Mouse (Mus musculus) hindbrain, embryonic 15.5 days (tissue): ENCODE measurements at regions not wholly inside any gene's neighbourhood (a gene's known extent, or its start where the extent isn't known, plus 50 kb on each side); places are given as distances from the start of the nearest gene placed in this dataset.

ENCODE experiments used
- ATAC-seq: fragments of 200-750 bp; cut with Nextera tagmentation; 2 replicates; pipeline ENCODE4 v1.8.0; 2017; ENCODE audit warnings: low read depth, moderate number of reproducible peaks, moderate TSS enrichment; ENCODE audit not compliant: low FRiP score
- H3K27ac ChIP-seq: fragments of 300-500 bp; sonication (generic); replicated peaks from 2 replicates; pipeline ENCODE4 v1.5.1; 2015; ENCODE audit warnings: mild to moderate bottlenecking, inconsistent platforms
- H3K27me3 ChIP-seq: fragments of 300-500 bp; sonication (generic); 2 replicates; pipeline ENCODE4 v1.6.1; 2015; ENCODE audit warnings: control low read depth, inconsistent platforms
- H3K36me3 ChIP-seq: fragments of 300-500 bp; sonication (generic); 2 replicates; pipeline ENCODE4 v1.6.1; 2015; ENCODE audit warnings: control low read depth, inconsistent platforms
- H3K4me1 ChIP-seq: fragments of 300-500 bp; sonication (generic); replicated peaks from 2 replicates; pipeline ENCODE4 v1.6.1; 2015; ENCODE audit warnings: control low read depth, inconsistent platforms
- H3K4me2 ChIP-seq: fragments of 300-500 bp; sonication (generic); 2 replicates; pipeline ENCODE4 v1.6.1; 2015; ENCODE audit warnings: moderate library complexity, mild to moderate bottlenecking, inconsistent platforms
- H3K4me3 ChIP-seq: fragments of 300-500 bp; sonication (generic); 2 replicates; pipeline ENCODE4 v1.5.1; 2015; ENCODE audit warnings: mild to moderate bottlenecking, inconsistent platforms
- H3K9ac ChIP-seq: fragments of 300-500 bp; sonication (generic); 2 replicates; pipeline ENCODE4 v1.6.1; 2015; ENCODE audit warnings: inconsistent platforms
- H3K9me3 ChIP-seq: fragments of 300-500 bp; sonication (generic); 2 replicates; pipeline ENCODE4 v1.6.1; 2016; ENCODE audit warnings: control low read depth, inconsistent platforms
- WGBS: fragments of 180-500 bp; shearing (Covaris S2); methylation state at CpG from one replicate; pipeline ENCODE4 v1.1.7; 2015; 5-methylcytosine and 5-hydroxymethylcytosine counted together

DNA sequence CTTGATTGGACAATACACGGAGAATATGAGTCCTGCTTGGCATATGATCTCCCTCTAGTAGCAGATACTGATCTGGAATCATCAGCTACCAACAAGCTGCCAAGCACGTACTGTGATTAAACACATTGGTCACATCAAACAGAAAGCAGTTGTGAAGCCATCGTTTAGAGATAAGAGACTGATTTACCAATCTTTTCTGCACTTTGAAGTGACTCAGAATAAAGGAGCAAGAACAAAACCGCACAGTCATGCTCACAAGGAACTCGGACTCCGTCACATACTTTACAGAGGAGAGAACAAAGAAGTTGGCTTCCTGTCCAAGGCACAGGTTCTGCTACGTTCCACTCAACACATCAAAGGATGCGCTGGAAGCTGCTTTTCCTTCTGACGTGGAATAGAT lies 91.1 kb upstream of the Zc3h12c start:
- ATAC-seq, result no peak
- Histone ChIP-seq H3K4me1 (no peaks in the 10 kb centered on the region), H3K4me2 (no peak overlapping the region), H3K27ac (no peak overlapping the region), H3K9me3 (no peaks in the 10 kb centered on the region), H3K36me3 (no peaks in the 10 kb centered on the region), H3K27me3 (no peaks in the 10 kb centered on the region), H3K4me3 (no peak overlapping the region), H3K9ac (no peak overlapping the region)
- WGBS, result 72% methylated on average over 9 of the region's 9 CpGs

DNA sequence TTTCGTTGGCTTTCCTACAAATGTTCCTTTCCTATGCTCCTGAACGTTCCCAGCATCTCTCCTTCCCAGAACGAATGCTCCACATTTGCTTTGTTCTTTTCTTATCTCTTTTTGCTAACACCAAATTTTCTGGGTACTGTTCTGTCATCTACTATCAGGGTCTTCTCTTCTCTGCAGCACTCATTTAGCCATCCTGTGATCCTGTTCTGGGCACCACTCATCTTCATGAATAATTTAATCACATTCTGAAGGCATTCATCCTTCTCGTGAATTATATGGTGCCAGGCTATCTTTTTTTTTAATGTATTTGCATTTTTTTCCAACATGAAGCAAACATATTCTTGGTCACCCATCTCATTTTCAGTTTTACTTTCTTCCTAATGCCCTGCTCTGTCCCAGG lies 87.3 kb upstream of the Zc3h12c start:
- no peak overlapping the region for H3K4me2 ChIP-seq
- 66% methylated on average over 4 of the region's 4 CpGs for WGBS
- no peak overlapping the region for H3K9ac ChIP-seq
- H3K27me3 ChIP-seq, result no peaks in the 10 kb centered on the region
- no peak overlapping the region for H3K27ac ChIP-seq
- no peaks in the 10 kb centered on the region for H3K9me3 ChIP-seq
- no peak overlapping the region for H3K4me3 ChIP-seq
- H3K36me3 ChIP-seq, result no peaks in the 10 kb centered on the region
- ATAC-seq, result no peak
- H3K4me1 ChIP-seq, result no peaks in the 10 kb centered on the region

DNA sequence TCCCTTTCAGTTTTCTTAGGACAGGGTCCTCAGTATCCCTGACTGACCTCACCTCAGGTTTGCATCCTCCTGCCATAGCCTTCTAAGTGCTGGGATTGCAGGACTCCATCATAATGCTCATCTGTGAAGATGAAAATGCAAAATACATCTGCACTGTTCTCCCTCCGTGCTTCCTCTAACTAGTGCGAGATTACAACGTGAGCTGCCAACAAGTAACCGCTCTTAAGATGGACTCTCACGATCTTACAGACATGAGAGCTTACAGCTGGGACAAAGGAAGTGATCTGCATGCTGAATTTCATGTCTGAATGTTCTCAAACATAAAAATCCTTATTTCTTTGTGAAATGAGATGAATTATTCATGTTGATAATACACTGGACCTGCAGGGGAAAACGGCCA lies 86.1 kb upstream of the Zc3h12c start:
- Histone ChIP-seq H3K4me3 (no peak overlapping the region), H3K4me1 (no peaks in the 10 kb centered on the region), H3K27me3 (no peaks in the 10 kb centered on the region), H3K4me2 (no peak overlapping the region), H3K9me3 (no peaks in the 10 kb centered on the region), H3K27ac (no peak overlapping the region), H3K9ac (no peak overlapping the region), H3K36me3 (no peaks in the 10 kb centered on the region)
- WGBS, result 57% methylated on average over 6 of the region's 6 CpGs
- ATAC-seq, result no peak

DNA sequence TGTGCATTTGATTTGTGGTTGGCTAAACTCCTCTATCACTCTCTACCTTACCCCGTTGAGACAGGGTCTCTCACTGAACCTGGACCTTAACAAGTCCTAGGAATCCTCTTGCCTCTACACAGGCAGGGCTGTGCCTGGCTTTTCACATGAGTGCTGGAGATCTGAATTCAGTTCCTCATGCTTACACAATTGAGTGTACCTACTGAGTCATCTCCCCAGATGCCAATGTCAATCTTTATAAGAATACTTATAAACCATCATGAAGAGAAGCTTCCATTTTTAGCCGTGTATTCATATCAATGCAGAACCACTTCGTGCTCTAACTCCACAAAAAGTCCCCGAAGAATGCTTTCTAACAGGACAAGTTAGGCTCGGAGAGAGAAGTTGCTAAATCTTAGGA lies 83.1 kb upstream of the Zc3h12c start:
- Histone ChIP-seq H3K4me2 (no peak overlapping the region), H3K36me3 (no peaks in the 10 kb centered on the region), H3K9me3 (no peaks in the 10 kb centered on the region), H3K9ac (no peak overlapping the region), H3K4me3 (no peak overlapping the region), H3K27ac (no peak overlapping the region), H3K27me3 (no peaks in the 10 kb centered on the region), H3K4me1 (no peaks in the 10 kb centered on the region)
- no peak for ATAC-seq
- WGBS, result 92% methylated on average over 5 of the region's 5 CpGs

- Histone ChIP-seq H3K4me1 (no peaks in the 10 kb centered on the region), H3K4me2 (no peak overlapping the region), H3K9me3 (no peaks in the 10 kb centered on the region), H3K27ac (no peak overlapping the region), H3K36me3 (no peaks in the 10 kb centered on the region), H3K9ac (no peak overlapping the region), H3K4me3 (no peak overlapping the region), H3K27me3 (no peaks in the 10 kb centered on the region)
- ATAC-seq, result no peak
- 94% methylated on average over 1 of the region's 1 CpGs for WGBS
Observed at GRCm38 (mm10) chr9:52246712-52247111, 78.3 kb upstream of the Zc3h12c start.

DNA sequence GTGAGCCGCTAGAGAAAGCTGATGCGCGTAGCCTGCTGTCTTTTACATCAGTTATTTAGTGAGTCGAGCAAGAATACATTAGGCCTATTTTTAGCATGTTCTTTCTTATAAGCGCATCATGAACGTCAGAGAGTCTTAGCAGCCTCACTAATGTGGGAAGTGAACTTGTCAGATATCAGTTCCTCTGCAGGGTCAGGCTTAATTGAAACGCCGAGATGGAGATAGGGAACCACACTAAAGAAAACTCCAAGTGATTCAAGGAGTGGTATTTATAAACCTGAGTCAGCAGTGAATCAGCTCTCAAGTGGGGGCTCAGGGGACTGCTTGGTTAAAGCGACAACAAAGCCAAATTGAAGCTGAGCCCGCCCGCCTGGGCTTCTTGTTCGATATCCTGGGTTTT lies 75.7 kb upstream of the Zc3h12c start:
- WGBS, result 69% methylated on average over 12 of the region's 12 CpGs
- Histone ChIP-seq H3K9ac (no peak overlapping the region), H3K36me3 (no peaks in the 10 kb centered on the region), H3K4me3 (no peak overlapping the region), H3K27ac (no peak overlapping the region), H3K27me3 (no peaks in the 10 kb centered on the region), H3K4me2 (no peak overlapping the region), H3K9me3 (no peaks in the 10 kb centered on the region), H3K4me1 (peaks cover 12% of the 10 kb centered on the region; the same call in 1 of the 2 replicates)
- ATAC-seq, result no peak

GRCm38 (mm10) chr9:52243032-52243431 lies 74.7 kb upstream of the Zc3h12c start:
- no peak overlapping the region for H3K27ac ChIP-seq
- H3K4me1 ChIP-seq, result peaks cover 12% of the 10 kb centered on the region; the same call in 1 of the 2 replicates
- no peak overlapping the region for H3K4me2 ChIP-seq
- H3K27me3 ChIP-seq, result no peaks in the 10 kb centered on the region
- no peak overlapping the region for H3K4me3 ChIP-seq
- H3K9ac ChIP-seq, result no peak overlapping the region
- H3K36me3 ChIP-seq, result no peaks in the 10 kb centered on the region
- no peaks in the 10 kb centered on the region for H3K9me3 ChIP-seq
- WGBS, result 85% methylated on average over 2 of the region's 2 CpGs
- no peak for ATAC-seq

DNA sequence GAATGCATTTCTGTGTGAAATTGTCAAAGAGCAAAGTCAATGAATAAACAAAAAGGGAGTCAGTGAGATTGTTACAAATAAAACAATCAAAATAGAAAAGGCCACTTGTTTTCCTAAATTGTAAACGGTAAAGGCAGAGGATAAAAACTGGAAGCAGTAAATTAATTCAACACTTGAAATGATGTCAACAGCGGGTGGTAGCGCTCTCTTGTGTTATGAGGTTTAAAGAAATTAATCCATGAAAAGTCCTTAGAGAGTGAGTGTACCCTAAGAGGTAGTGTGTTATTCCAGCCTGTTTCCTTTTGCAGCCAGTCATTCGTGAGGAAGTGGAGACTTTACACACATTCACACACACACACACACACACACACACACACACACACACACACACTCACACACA lies 73.2 kb upstream of the Zc3h12c start:
- no peak for ATAC-seq
- Histone ChIP-seq H3K27me3 (no peaks in the 10 kb centered on the region), H3K9me3 (no peaks in the 10 kb centered on the region), H3K4me1 (peaks cover 12% of the 10 kb centered on the region; the same call in 1 of the 2 replicates), H3K36me3 (no peaks in the 10 kb centered on the region), H3K27ac (peak overlapping the region; percentile 58), H3K9ac (no peak overlapping the region), H3K4me2 (no peak overlapping the region), H3K4me3 (no peak overlapping the region)
- 49% methylated on average over 4 of the region's 4 CpGs for WGBS

DNA sequence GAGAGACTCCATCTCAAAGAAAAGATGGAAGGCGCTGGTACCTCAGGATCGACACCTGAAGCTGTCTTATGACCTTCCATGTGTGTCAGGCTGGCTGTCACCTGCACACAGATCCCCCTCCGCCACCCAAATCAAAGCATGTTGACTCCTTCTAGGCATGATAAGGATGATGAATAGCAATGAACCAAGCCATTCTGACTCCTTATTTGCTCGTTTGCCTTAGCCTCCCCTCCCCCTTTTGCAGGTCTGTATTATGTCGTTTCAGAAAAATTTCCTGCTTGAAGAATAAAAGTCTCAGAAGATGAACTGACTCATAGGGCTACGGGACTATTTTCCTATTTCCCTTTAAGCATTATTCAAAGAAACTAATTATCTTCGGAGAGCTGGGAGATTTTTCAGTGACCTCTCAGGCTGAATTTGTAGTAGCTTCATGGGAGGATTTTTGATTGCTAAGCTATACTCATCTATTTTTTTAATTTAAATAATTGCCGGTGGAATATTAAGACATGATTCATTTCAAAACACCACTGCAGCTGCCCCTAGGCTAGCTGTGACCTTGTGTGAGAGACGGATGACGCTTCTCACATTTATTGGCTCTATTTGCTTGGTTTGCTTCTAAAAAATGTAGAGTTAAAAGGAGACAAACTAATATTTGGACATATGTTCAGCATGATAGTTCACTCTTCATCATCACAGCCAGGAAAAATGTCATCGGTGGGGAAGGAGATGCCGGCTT lies 72.4 kb upstream of the Zc3h12c start:
- Histone ChIP-seq H3K9me3 (no peaks in the 10 kb centered on the region), H3K4me1 (peaks cover 12% of the 10 kb centered on the region; the same call in 1 of the 2 replicates), H3K36me3 (no peaks in the 10 kb centered on the region), H3K4me3 (no peak overlapping the region), H3K27me3 (no peaks in the 10 kb centered on the region), H3K9ac (no peak overlapping the region), H3K27ac (peak overlapping the region; percentile 58), H3K4me2 (no peak overlapping the region)
- 50% methylated on average over 12 of the region's 12 CpGs for WGBS
- no peak for ATAC-seq

GRCm38 (mm10) chr9:52234775-52235174 lies 66.4 kb upstream of the Zc3h12c start:
- Histone ChIP-seq H3K4me3 (no peak overlapping the region), H3K4me1 (no peaks in the 10 kb centered on the region), H3K9me3 (no peaks in the 10 kb centered on the region), H3K27ac (no peak overlapping the region), H3K4me2 (no peak overlapping the region), H3K27me3 (no peaks in the 10 kb centered on the region), H3K9ac (no peak overlapping the region), H3K36me3 (no peaks in the 10 kb centered on the region)
- ATAC-seq, result no peak
- 81% methylated on average over 9 of the region's 9 CpGs for whole genome bisulfite sequencing

- no peak for ATAC-seq
- no peak overlapping the region for H3K27ac ChIP-seq
- H3K9me3 ChIP-seq, result no peaks in the 10 kb centered on the region
- no peaks in the 10 kb centered on the region for H3K36me3 ChIP-seq
- H3K9ac ChIP-seq, result no peak overlapping the region
- H3K4me2 ChIP-seq, result no peak overlapping the region
- no peak overlapping the region for H3K4me3 ChIP-seq
- 87% methylated on average over 9 of the region's 9 CpGs for WGBS
- H3K27me3 ChIP-seq, result no peaks in the 10 kb centered on the region
- no peaks in the 10 kb centered on the region for H3K4me1 ChIP-seq
Observed at GRCm38 (mm10) chr9:52229589-52229988, 61.2 kb upstream of the Zc3h12c start.

DNA sequence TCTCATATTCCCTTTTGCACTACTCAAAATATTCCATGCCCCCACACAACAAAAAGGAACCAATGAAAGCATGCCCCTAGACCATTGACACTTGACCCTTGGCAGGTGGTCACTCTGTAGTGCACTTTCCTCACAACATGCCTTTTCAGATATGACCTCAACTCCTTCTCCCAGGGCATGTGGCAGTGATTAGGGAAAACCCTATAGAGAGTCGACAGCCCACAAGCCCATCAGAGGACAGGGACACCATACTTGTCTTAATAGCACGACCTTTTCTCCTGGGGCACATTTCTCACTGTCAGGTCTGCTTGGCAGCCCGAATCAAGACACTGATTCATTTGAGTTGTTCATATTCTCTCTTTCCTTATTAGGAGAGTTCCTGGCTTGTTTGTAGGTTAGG lies 57.3 kb upstream of the Zc3h12c start:
- no peak overlapping the region for H3K4me3 ChIP-seq
- no peaks in the 10 kb centered on the region for H3K9me3 ChIP-seq
- no peaks in the 10 kb centered on the region for H3K27me3 ChIP-seq
- no peak overlapping the region for H3K4me2 ChIP-seq
- no peaks in the 10 kb centered on the region for H3K36me3 ChIP-seq
- no peak for ATAC-seq
- H3K9ac ChIP-seq, result no peak overlapping the region
- H3K4me1 ChIP-seq, result peaks cover 14% of the 10 kb centered on the region
- 45% methylated on average over 3 of the region's 3 CpGs for WGBS
- H3K27ac ChIP-seq, result no peak overlapping the region
